In genomic region chr7:123030709-123031181, GRCm38 (mm10) we compare ENCODE assay signal across 7 mouse cellular contexts.
A peak's percentile ranks its signal among the peaks of the same experiment; 100 is the strongest.
DNase-seq lines count a peak whose midpoint lies in the region; ATAC-seq lines count a peak whose summit lies in the region.

No protein-coding gene starts in this region.

- H3K27me3 ChIP-seq in forebrain, embryonic 11.5 days (ENCODE audit: control insufficient read depth, insufficient read depth, low read length), result no peaks in the 10 kb centered on the region
- H3K27me3 ChIP-seq in hindbrain, embryonic 10.5 days (ENCODE audit: insufficient read depth, poor library complexity, severe bottlenecking), result peaks cover 5% of the 10 kb centered on the region; the same call in 1 of the 2 replicates

- H3K4me3 ChIP-seq in forebrain, embryonic 11.5 days (ENCODE audit: low read depth, low read length), result peak overlapping the region; percentile 32
- H3K4me3 ChIP-seq in hindbrain, embryonic 10.5 days, result peak overlapping the region; percentile 58

- peaks cover 11% of the 10 kb centered on the region for H3K4me1 ChIP-seq in forebrain, embryonic 11.5 days (replicated peaks; ENCODE audit: control insufficient read depth, insufficient read depth, low read length)
- peaks cover 20% of the 10 kb centered on the region for H3K4me1 ChIP-seq in hindbrain, embryonic 10.5 days (replicated peaks)

- WGBS in forebrain, embryonic 11.5 days, result 0% methylated on average over 20 of the region's 21 CpGs
- 1% methylated on average over 21 of the region's 21 CpGs for WGBS in hindbrain, embryonic 10.5 days

- peak; percentile 92 for DNase-seq in Muller cell, postnatal 12 days (ENCODE audit: inconsistent ontology term)
- DNase-seq in brain, embryonic 18.5 days (ENCODE audit: low read depth, low spot score), result peak; percentile 84
- DNase-seq in forebrain, embryonic 11.5 days (ENCODE audit: low spot score), result peak; percentile 86
- peak; percentile 68 for DNase-seq in hindbrain, embryonic 10.5 days (ENCODE audit: low spot score)
- DNase-seq in layer of hippocampus, adult 8-10 months (ENCODE audit: low spot score in 2 of 2), result peak; percentile 77 to 79
- peak; percentile 32 to 48 for DNase-seq in lung, adult 18-20 months
- peak; percentile 52 for DNase-seq in ovary, postnatal 14 days (ENCODE audit: low spot score)

- H3K9me3 ChIP-seq in forebrain, embryonic 11.5 days (ENCODE audit: control insufficient read depth, low read length), result peaks cover 3% of the 10 kb centered on the region; the same call in 1 of the 2 replicates
- no peaks in the 10 kb centered on the region for H3K9me3 ChIP-seq in hindbrain, embryonic 10.5 days

- peak; percentile 90 for ATAC-seq in forebrain, embryonic 11.5 days (replicated peaks; ENCODE audit: low FRiP score)

- peak overlapping the region; percentile 64 for H3K4me2 ChIP-seq in forebrain, embryonic 11.5 days (ENCODE audit: low read depth, low read length, severe bottlenecking)

- no peaks in the 10 kb centered on the region for H3K36me3 ChIP-seq in forebrain, embryonic 11.5 days (ENCODE audit: control insufficient read depth, insufficient read depth, low read length)
- H3K36me3 ChIP-seq in hindbrain, embryonic 10.5 days, result no peaks in the 10 kb centered on the region

- H3K27ac ChIP-seq in forebrain, embryonic 11.5 days (ENCODE audit: low read depth, low read length), result peak overlapping the region; percentile 82
- peak overlapping the region; percentile 89 for H3K27ac ChIP-seq in hindbrain, embryonic 10.5 days

- H3K9ac ChIP-seq in forebrain, embryonic 11.5 days (ENCODE audit: low read length), result peak overlapping the region; percentile 67

Comparison
In these comparisons a context has a peak if more than half of its experiments do, and no peak if none do; other contexts are left out.
1. Peak in every context shown above with its lines: DNase-seq, ATAC-seq, H3K4me3 ChIP-seq and H3K27ac ChIP-seq.
2. DNase-seq: peak in every context shown above with its lines; median percentile 92 in Muller cell, postnatal 12 days; 86 in forebrain, embryonic 11.5 days; 84 in brain, embryonic 18.5 days; 78 in layer of hippocampus, adult 8-10 months; 68 in hindbrain, embryonic 10.5 days; 52 in ovary, postnatal 14 days; 40 in lung, adult 18-20 months.